Comparison of ENCODE assay signal across 26 mouse cellular contexts in the genomic region with DNA sequence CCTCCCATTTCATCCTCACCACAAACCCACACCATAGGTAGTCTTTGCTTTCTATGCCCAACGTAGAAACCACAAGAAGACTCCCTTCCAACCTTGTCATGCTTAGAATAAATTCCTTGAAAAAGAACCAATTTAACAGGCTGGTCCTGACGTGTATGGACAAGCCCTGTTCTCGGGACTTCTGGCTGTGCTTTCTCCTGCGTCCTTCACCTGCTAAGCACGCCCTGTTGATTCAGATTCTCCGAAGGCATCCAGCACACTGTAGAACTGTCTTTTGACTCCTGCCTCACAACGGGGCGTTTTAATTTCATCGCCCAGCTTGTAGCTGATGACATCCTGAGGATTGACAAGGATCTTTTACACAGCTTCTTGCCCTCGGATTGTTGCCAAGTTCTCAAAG. TPM values are rescaled to one million over a fixed set of nuclear protein-coding genes. Genes with fewer than 3 reads are reported as not detected.
DNase-seq lines count a peak whose midpoint lies in the region; ATAC-seq and TF ChIP-seq lines count a peak whose summit lies in the region.
"Had no signal": no experiment of that assay in that cellular context is flagged by ENCODE, and none has a peak within 500 bp of the region (broad histone marks: within the 10 kb centered on the region; RNA-seq: fewer than 3 reads in every experiment).

No protein-coding gene starts in this region.

- H3K9ac ChIP-seq in forebrain, postnatal 0 days = no peak overlapping the region
- no peak overlapping the region for H3K9ac ChIP-seq in hindbrain, embryonic 15.5 days
- no peak overlapping the region for H3K9ac ChIP-seq in hindbrain, embryonic 11.5 days (ENCODE audit: low read depth, low read length)
- H3K9ac ChIP-seq in kidney, embryonic 16.5 days (replicated peaks; ENCODE audit: low read length) = no peak overlapping the region
- H3K9ac ChIP-seq: embryonic facial prominence, embryonic 12.5 days; forebrain, embryonic 15.5 days; intestine, embryonic 15.5 days had no signal

- no peak overlapping the region for H3K4me2 ChIP-seq in forebrain, postnatal 0 days (ENCODE audit: low read depth)
- H3K4me2 ChIP-seq in hindbrain, embryonic 15.5 days = no peak overlapping the region
- H3K4me2 ChIP-seq in hindbrain, embryonic 11.5 days (replicated peaks; ENCODE audit: low read depth, low read length) = no peak overlapping the region
- H3K4me2 ChIP-seq in kidney, embryonic 16.5 days (replicated peaks; ENCODE audit: low read depth, low read length) = no peak overlapping the region
- H3K4me2 ChIP-seq: embryonic facial prominence, embryonic 12.5 days; forebrain, embryonic 15.5 days; heart, embryonic 13.5 days; intestine, embryonic 15.5 days had no signal

- no peak overlapping the region for H3K4me3 ChIP-seq in forebrain, embryonic 10.5 days
- no peak overlapping the region for H3K4me3 ChIP-seq in forebrain, postnatal 0 days (ENCODE audit: low read depth, low read length)
- H3K4me3 ChIP-seq in heart, embryonic 10.5 days = no peak overlapping the region
- no peak overlapping the region for H3K4me3 ChIP-seq in hindbrain, embryonic 15.5 days
- no peak overlapping the region for H3K4me3 ChIP-seq in hindbrain, embryonic 11.5 days (ENCODE audit: low read depth, low read length)
- H3K4me3 ChIP-seq in kidney, embryonic 16.5 days (ENCODE audit: low read length) = no peak overlapping the region
- H3K4me3 ChIP-seq: embryonic facial prominence, embryonic 12.5 days; erythroblast, embryonic 14.5 days; forebrain, embryonic 15.5 days; heart, embryonic 13.5 days; intestine, embryonic 15.5 days had no signal

- no peaks in the 10 kb centered on the region for H3K27me3 ChIP-seq in forebrain, embryonic 10.5 days (ENCODE audit: poor library complexity, severe bottlenecking)
- H3K27me3 ChIP-seq in forebrain, postnatal 0 days (ENCODE audit: insufficient read depth, low read length) = no peaks in the 10 kb centered on the region
- no peaks in the 10 kb centered on the region for H3K27me3 ChIP-seq in heart, embryonic 10.5 days (ENCODE audit: insufficient read depth, poor library complexity, severe bottlenecking)
- no peaks in the 10 kb centered on the region for H3K27me3 ChIP-seq in hindbrain, embryonic 15.5 days
- no peaks in the 10 kb centered on the region for H3K27me3 ChIP-seq in hindbrain, embryonic 11.5 days (ENCODE audit: control insufficient read depth, insufficient read depth, low read length)
- no peaks in the 10 kb centered on the region for H3K27me3 ChIP-seq in kidney, embryonic 16.5 days (ENCODE audit: insufficient read depth, low read length)
- H3K27me3 ChIP-seq: CH12.LX; embryonic facial prominence, embryonic 12.5 days; forebrain, embryonic 15.5 days; heart, embryonic 13.5 days; intestine, embryonic 15.5 days; Patski had no signal

- intact Hi-C loops in heart, postnatal 36 days (cut with DNase I) = no loop called here

- 73% methylated on average over 10 of the region's 10 CpGs for WGBS in forebrain, embryonic 10.5 days
- 56% methylated on average over 10 of the region's 10 CpGs for WGBS in forebrain, postnatal 0 days
- WGBS in heart, embryonic 10.5 days = 75% methylated on average over 10 of the region's 10 CpGs
- WGBS in hindbrain, embryonic 15.5 days = 69% methylated on average over 10 of the region's 10 CpGs
- 76% methylated on average over 10 of the region's 10 CpGs for WGBS in hindbrain, embryonic 11.5 days
- WGBS in kidney, embryonic 16.5 days = 83% methylated on average over 10 of the region's 10 CpGs

- peak overlapping the region; percentile 74 for H3K27ac ChIP-seq in forebrain, embryonic 10.5 days
- H3K27ac ChIP-seq in forebrain, postnatal 0 days (ENCODE audit: low read depth, low read length) = no peak overlapping the region
- H3K27ac ChIP-seq in heart, embryonic 10.5 days = no peak overlapping the region
- H3K27ac ChIP-seq in hindbrain, embryonic 15.5 days (replicated peaks) = peak overlapping the region; percentile 64; the same call in 1 of the 2 replicates
- H3K27ac ChIP-seq in hindbrain, embryonic 11.5 days (ENCODE audit: low read depth, low read length) = no peak overlapping the region
- H3K27ac ChIP-seq in kidney, embryonic 16.5 days (ENCODE audit: low read length) = no peak overlapping the region
- H3K27ac ChIP-seq: forebrain, embryonic 15.5 days; heart, embryonic 13.5 days; intestine, embryonic 15.5 days had no signal

- no peak for TF ChIP-seq CTCF in forebrain, postnatal 0 days (IDR thresholded peaks at IDR 0.05; ENCODE audit: low read depth)

- peaks cover 36% of the 10 kb centered on the region for H3K4me1 ChIP-seq in forebrain, embryonic 10.5 days
- H3K4me1 ChIP-seq in forebrain, postnatal 0 days (ENCODE audit: insufficient read depth) = peaks cover 4% of the 10 kb centered on the region; the same call in 1 of the 2 replicates
- H3K4me1 ChIP-seq in heart, embryonic 10.5 days = no peaks in the 10 kb centered on the region
- H3K4me1 ChIP-seq in hindbrain, embryonic 15.5 days (replicated peaks) = peaks cover 19% of the 10 kb centered on the region
- no peaks in the 10 kb centered on the region; the same call in 1 of the 2 replicates for H3K4me1 ChIP-seq in hindbrain, embryonic 11.5 days (replicated peaks; ENCODE audit: control insufficient read depth, insufficient read depth, low read length)
- H3K4me1 ChIP-seq in kidney, embryonic 16.5 days (ENCODE audit: insufficient read depth, low read length) = 0 out of 2 replicates have a peak, but pooled peaks cover 4% of the 10 kb centered on the region
- H3K4me1 ChIP-seq: intestine, embryonic 15.5 days had no signal

- no peaks in the 10 kb centered on the region for H3K36me3 ChIP-seq in forebrain, embryonic 10.5 days (replicated peaks)
- H3K36me3 ChIP-seq in forebrain, postnatal 0 days (ENCODE audit: insufficient read depth) = peaks cover 10% of the 10 kb centered on the region
- no peaks in the 10 kb centered on the region for H3K36me3 ChIP-seq in heart, embryonic 10.5 days
- no peaks in the 10 kb centered on the region for H3K36me3 ChIP-seq in hindbrain, embryonic 15.5 days
- H3K36me3 ChIP-seq in hindbrain, embryonic 11.5 days (ENCODE audit: control insufficient read depth, insufficient read depth, low read length) = no peaks in the 10 kb centered on the region
- H3K36me3 ChIP-seq in kidney, embryonic 16.5 days (ENCODE audit: insufficient read depth, low read length) = no peaks in the 10 kb centered on the region
- H3K36me3 ChIP-seq: embryonic facial prominence, embryonic 12.5 days; forebrain, embryonic 15.5 days; intestine, embryonic 15.5 days had no signal

- DNase-seq in forebrain, embryonic 10.5 days (ENCODE audit: extremely low spot score, low spot score) = no peak
- DNase-seq in forebrain, postnatal 0 days = no peak
- peak; percentile 66 for DNase-seq in heart, embryonic 10.5 days (ENCODE audit: low spot score)
- no peak for DNase-seq in heart, postnatal 36 days
- no peak for DNase-seq in hindbrain, embryonic 11.5 days (ENCODE audit: low spot score)
- DNase-seq: adrenal gland, postnatal 10 days; adrenal gland, postnatal 36 days; B cell, adult 2 months; cerebellum, adult 18-20 months; cerebellum, adult 9-10 months; gastrocnemius, postnatal 10 days; gastrocnemius, postnatal 36 days; heart, postnatal 14 days; kidney, adult 18-20 months; kidney, adult 9 months had no signal

- ATAC-seq in forebrain, postnatal 0 days = no peak
- no peak for ATAC-seq in hindbrain, embryonic 15.5 days (ENCODE audit: low FRiP score, low read depth)
- ATAC-seq in hindbrain, embryonic 11.5 days (ENCODE audit: low FRiP score) = no peak
- ATAC-seq in kidney, embryonic 16.5 days (ENCODE audit: low FRiP score, low TSS enrichment) = no peak
- ATAC-seq: intestine, embryonic 15.5 days; Patski had no signal

- H3K9me3 ChIP-seq in forebrain, embryonic 10.5 days = no peaks in the 10 kb centered on the region
- no peaks in the 10 kb centered on the region for H3K9me3 ChIP-seq in forebrain, postnatal 0 days (ENCODE audit: low read length)
- H3K9me3 ChIP-seq in heart, embryonic 10.5 days = no peaks in the 10 kb centered on the region
- no peaks in the 10 kb centered on the region for H3K9me3 ChIP-seq in hindbrain, embryonic 15.5 days
- no peaks in the 10 kb centered on the region for H3K9me3 ChIP-seq in hindbrain, embryonic 11.5 days (ENCODE audit: control insufficient read depth, low read length)
- H3K9me3 ChIP-seq in kidney, embryonic 16.5 days (ENCODE audit: low read length) = no peaks in the 10 kb centered on the region
- H3K9me3 ChIP-seq: embryonic facial prominence, embryonic 12.5 days; forebrain, embryonic 15.5 days; G1E; heart, embryonic 13.5 days; intestine, embryonic 15.5 days had no signal

RNA-seq across cellular contexts. Expression of gene Lrguk, which starts 52.7 kb away (rescaled TPM):
- polyA plus RNA-seq in forebrain, embryonic 10.5 days (2016; fragmentation: Nextera tagmentation; extraction: Ambion mirVana) = 1.2 TPM in 2 replicates
- 1.8 and 2.8 TPM in 2 replicates for total RNA-seq in forebrain, postnatal 0 days (2014; rRNA removed)
- 0.86 and 1.7 TPM in 2 replicates for polyA plus RNA-seq in forebrain, postnatal 0 days (2015; fragmentation: Nextera tagmentation; extraction: Ambion mirVana)
- 0.52 and 0.88 TPM in 2 replicates for polyA plus RNA-seq in heart, embryonic 10.5 days (2016; fragmentation: Nextera tagmentation; extraction: Ambion mirVana)
- under 1 TPM in 1 of 2 experiments, not detected in 1; 0.19 TPM for total RNA-seq in heart, postnatal 36 days (2021)
- 1.00 and 1.1 TPM in 2 replicates for polyA plus RNA-seq in hindbrain, embryonic 15.5 days (2015; fragmentation: Nextera tagmentation; extraction: Ambion mirVana)
- polyA plus RNA-seq in hindbrain, embryonic 11.5 days (2014; fragmentation: Nextera tagmentation; extraction: Ambion mirVana) = 0.63 and 1.9 TPM in 2 replicates
- 0.91 and 1.3 TPM in 2 replicates for polyA plus RNA-seq in kidney, embryonic 16.5 days (2015; fragmentation: Nextera tagmentation; extraction: Ambion mirVana)
- total RNA-seq: granulocyte monocyte progenitor cell, adult 5-6 weeks had no signal
- polyA plus RNA-seq: erythroblast, embryonic 14.5 days had no signal

Comparison
In these comparisons a context has a peak if more than half of its experiments do, and no peak if none do; other contexts are left out.
1. H3K27ac ChIP-seq: peak in forebrain, embryonic 10.5 days (single experiment) and hindbrain, embryonic 15.5 days (single experiment); none in forebrain, postnatal 0 days (single experiment), heart, embryonic 10.5 days (single experiment), hindbrain, embryonic 11.5 days (single experiment) and kidney, embryonic 16.5 days (single experiment).